Mouse (Mus musculus) cortical plate, adult 2 months (tissue): ENCODE data around the gene Rnft1. TPM values are rescaled to one million over a fixed set of nuclear protein-coding genes. Genes with fewer than 3 reads are reported as not detected.
"Not testable (repeated sequence)": the region's sequence is repeated elsewhere in the genome, so short reads cannot be mapped to it uniquely, and the experiment has no call there.

Experiments
- H3K27ac ChIP-seq: fragments of 200-500 bp; 2 replicates; pipeline ENCODE4 v1.5.1; 2012; ENCODE audit warnings: low read length, control low read depth, inconsistent platforms; ENCODE audit not compliant: insufficient read depth
- H3K4me1 ChIP-seq: fragments of 200-500 bp; 2 replicates; pipeline ENCODE4 v1.6.1; 2011; ENCODE audit warnings: low read length; ENCODE audit not compliant: control insufficient read depth, insufficient read depth
- H3K4me3 ChIP-seq: fragments of 200-500 bp; 2 replicates; pipeline ENCODE4 v1.5.1; 2011; ENCODE audit warnings: mild to moderate bottlenecking, low read length, control low read depth; ENCODE audit not compliant: insufficient read depth
- CTCF ChIP-seq: fragments of 200-500 bp; IDR thresholded peaks from 2 replicates; pipeline ENCODE4 v1.5.1; 2011; ENCODE audit warnings: mild to moderate bottlenecking, control low read depth, low read length; ENCODE audit not compliant: insufficient read depth; ENCODE audit errors: extremely low read depth
- POLR2A ChIP-seq: fragments of 200-500 bp; IDR thresholded peaks from 2 replicates; pipeline ENCODE4 v1.6.1; 2011; ENCODE audit warnings: mild to moderate bottlenecking, low read length, control low read depth; ENCODE audit not compliant: insufficient read depth; ENCODE audit errors: extremely low read depth
- polyA plus RNA-seq: library from polyadenylated mRNA; depleted of rRNA; stranded (reverse); fragments of >200 nt; gene quantifications from 2 replicates; pipeline ENCODE4 v1.2.3, GENCODE M21; 2012; rRNA removed

Rnft1 gene
- polyA plus RNA-seq: 10.8 and 14.4 TPM in 2 replicates

GRCm38 (mm10) chr11:86484101-86484868 is at the start of gene Rnft1:
Gene Rnft1, plus strand, starts transcription at chr11:86484657.
- H3K27ac ChIP-seq: peak within 1 kb of the TSS; percentile 61
- TF ChIP-seq POLR2A (peak; percentile 61), CTCF (no peak)
- peak within 1 kb of the TSS; percentile 55 for H3K4me3 ChIP-seq
- peaks cover 5% of the 10 kb centered on the region; the same call in 1 of the 2 replicates for H3K4me1 ChIP-seq

- Histone ChIP-seq H3K27ac (no peak overlapping the region), H3K4me1 (peaks cover 3% of the 10 kb centered on the region; the same call in 1 of the 2 replicates), H3K4me3 (0 out of 2 replicates have a peak overlapping the region, but pooled peaks have one; percentile 8)
- TF ChIP-seq CTCF: peak; percentile 50
- TF ChIP-seq POLR2A: no peak
These were observed 47.6 kb upstream of the Rnft1 start for GRCm38 (mm10) chr11:86436843-86437242.

- Histone ChIP-seq H3K4me1 (peaks cover 3% of the 10 kb centered on the region; the same call in 1 of the 2 replicates), H3K4me3 (no peak overlapping the region), H3K27ac (no peak overlapping the region)
- TF ChIP-seq POLR2A (no peak), CTCF (no peak)
These were observed 46.2 kb upstream of the Rnft1 start for GRCm38 (mm10) chr11:86438261-86438660.

GRCm38 (mm10) chr11:86440791-86441190 is 43.7 kb upstream of the Rnft1 start:
- H3K4me3 ChIP-seq: no peak overlapping the region
- no peak overlapping the region for H3K27ac ChIP-seq
- TF ChIP-seq POLR2A (no peak), CTCF (no peak)
- peaks cover 3% of the 10 kb centered on the region; the same call in 1 of the 2 replicates for H3K4me1 ChIP-seq

- Histone ChIP-seq H3K4me3 (no peak overlapping the region), H3K27ac (no peak overlapping the region), H3K4me1 (no peaks in the 10 kb centered on the region)
- TF ChIP-seq CTCF: no peak
- TF ChIP-seq POLR2A: no peak
These were observed 30.5 kb upstream of the Rnft1 start for GRCm38 (mm10) chr11:86453991-86454390.

- Histone ChIP-seq H3K27ac (no peak overlapping the region), H3K4me1 (no peaks in the 10 kb centered on the region), H3K4me3 (no peak overlapping the region)
- TF ChIP-seq POLR2A: no peak
- no peak for TF ChIP-seq CTCF
These were observed 26.9 kb upstream of the Rnft1 start for GRCm38 (mm10) chr11:86457545-86457944.

GRCm38 (mm10) chr11:86458866-86459265 is 25.6 kb upstream of the Rnft1 start:
- TF ChIP-seq POLR2A: no peak
- no peak for TF ChIP-seq CTCF
- Histone ChIP-seq H3K4me3 (no peak overlapping the region), H3K4me1 (no peaks in the 10 kb centered on the region), H3K27ac (no peak overlapping the region)

GRCm38 (mm10) chr11:86462579-86462978 is 21.9 kb upstream of the Rnft1 start:
- TF ChIP-seq CTCF: no peak
- no peak for TF ChIP-seq POLR2A
- H3K4me1 ChIP-seq: no peaks in the 10 kb centered on the region
- H3K27ac ChIP-seq: no peak overlapping the region
- H3K4me3 ChIP-seq: no peak overlapping the region

- H3K27ac ChIP-seq, H3K4me1 ChIP-seq, H3K4me3 ChIP-seq: not testable (repeated sequence)
- peak; percentile 68 for TF ChIP-seq CTCF
These were observed 20.2 kb upstream of the Rnft1 start for GRCm38 (mm10) chr11:86464275-86464674.

- TF ChIP-seq CTCF (no peak), POLR2A (no peak)
- no peak overlapping the region for H3K27ac ChIP-seq
These were observed 16.1 kb upstream of the Rnft1 start for GRCm38 (mm10) chr11:86468345-86468744.

More at GRCm38 (mm10) chr11:86468345-86468744, 16.1 kb upstream of the Rnft1 start:
- Histone ChIP-seq H3K4me1 (peaks cover 3% of the 10 kb centered on the region; the same call in 1 of the 2 replicates), H3K4me3 (no peak overlapping the region)
